Mouse (Mus musculus) left cerebral cortex, postnatal 36 days (tissue): ENCODE data around the gene Dcst2. TPM values are rescaled to one million over a fixed set of nuclear protein-coding genes. Genes with fewer than 3 reads are reported as not detected.
A peak's percentile ranks its signal among the peaks of the same experiment; 100 is the strongest.

Source experiments
- DNase-seq, 2 experiments: peaks; one replicate each; pipeline ENCODE4 v3.0.0; 2021 to 2022; ENCODE audit warnings: low spot score in 2 of 2, mixed read lengths in 1 of 2
- intact Hi-C: fragments of 180-260 bp; cut with DNase I; formaldehyde crosslinking; loops from one replicate; pipeline ENCODE4 v1.15.1; 2025
- total RNA-seq, 2 experiments: library from RNA; stranded (reverse); gene quantifications; 2 replicates each; pipeline ENCODE4 v1.2.3; 2021

Gene Dcst2
- total RNA-seq: under 1 TPM; 0.23 to 0.39 TPM

DNA sequence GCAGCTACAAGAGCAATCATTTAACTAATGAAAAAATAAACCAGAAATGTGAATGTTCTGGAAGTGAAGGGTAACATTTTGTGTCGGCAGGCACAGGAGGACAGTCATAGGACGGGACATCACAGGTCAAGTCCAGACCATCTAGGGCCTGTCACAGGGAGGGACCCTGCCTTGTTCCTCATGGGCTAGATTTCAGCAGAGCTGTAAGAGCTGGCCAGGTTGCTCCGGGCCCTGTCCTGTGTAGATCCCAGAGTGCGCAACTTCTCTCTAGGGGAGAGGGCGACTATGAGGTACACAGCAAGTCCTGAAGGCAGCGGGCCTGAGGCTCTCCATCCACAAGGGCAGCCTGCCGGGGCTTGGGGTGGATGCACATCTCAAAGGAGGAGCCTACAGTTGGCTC, at the start of gene Dcst2:
Gene Dcst2 (plus strand): TSS at position 301 of the 400 bp plus-strand sequence.
- DNase-seq: no peak
- intact Hi-C loops: no loop called here

DNA sequence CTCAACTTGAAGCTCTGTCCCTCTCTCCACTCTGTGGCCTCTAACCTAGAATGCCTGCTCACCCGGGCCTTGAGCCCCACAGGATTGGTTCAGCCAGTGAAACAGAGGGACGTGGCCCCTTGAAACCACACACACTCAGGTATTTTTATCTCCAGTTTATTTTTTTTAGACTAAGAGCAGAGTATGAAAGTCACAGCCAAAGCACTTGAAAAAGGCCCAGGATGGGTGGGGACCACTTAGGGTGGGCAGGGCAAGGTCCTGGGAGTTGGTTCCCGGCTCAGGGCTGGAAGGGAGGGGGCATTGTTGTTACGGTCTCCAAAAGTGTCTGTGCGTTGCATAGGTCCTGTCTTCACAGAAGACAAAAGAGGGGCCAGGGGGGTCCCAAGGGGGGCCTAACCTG, 47.4 kb upstream of the Dcst2 start:
- intact Hi-C loops: loop anchor here (10.0 kb wide), 2 partner anchors 170 to 460 kb away; partner anchors contain the start of gene Ube2q1

GRCm38 (mm10) chr3:89314791-89315190, 47.0 kb upstream of the Dcst2 start:
- intact Hi-C loops: loop anchor here (5.0 to 10.0 kb wide), 4 partner anchors 38 to 543 kb away; partner anchors contain the start of gene Ube2q1
- DNase-seq: no peak

More for the DNA sequence above, 47.4 kb upstream of the Dcst2 start:
- DNase-seq: no peak

- DNase-seq: peak; percentile 76 to 77
- intact Hi-C loops: loop anchor here (5.0 to 10.0 kb wide), 4 partner anchors 37 to 542 kb away; partner anchors contain the start of gene Ube2q1
Observed at GRCm38 (mm10) chr3:89315195-89315929, 46.4 kb upstream of the Dcst2 start.

GRCm38 (mm10) chr3:89315930-89316831, 45.6 kb upstream of the Dcst2 start:
- DNase-seq: no peak
- intact Hi-C loops: loop anchor here (5.0 to 10.0 kb wide), 4 partner anchors 36 to 541 kb away; partner anchors contain the start of gene Ube2q1

DNA sequence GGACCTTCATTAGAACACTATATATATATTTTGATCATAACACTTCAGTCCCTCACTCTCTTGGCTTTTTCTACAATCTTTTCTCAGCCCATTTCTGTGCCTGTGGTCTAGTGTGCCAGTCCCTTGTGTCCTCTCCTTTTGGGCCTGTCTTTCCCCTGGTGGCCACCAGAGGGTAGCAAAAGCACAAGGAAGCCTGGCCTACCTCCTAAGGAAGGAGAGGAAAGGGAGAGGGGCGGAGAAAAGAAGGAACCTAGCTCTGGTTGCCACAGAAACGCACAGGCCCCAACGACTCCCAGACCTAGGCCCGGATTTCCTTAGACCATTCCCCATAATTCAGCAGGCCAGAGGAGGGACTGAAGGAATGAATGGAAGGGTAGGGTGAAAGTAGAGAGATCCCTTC, 44.9 kb upstream of the Dcst2 start:
- intact Hi-C loops: loop anchor here (5.0 to 10.0 kb wide), 4 partner anchors 35 to 540 kb away; partner anchors contain the start of gene Ube2q1

GRCm38 (mm10) chr3:89317246-89317645, 44.5 kb upstream of the Dcst2 start:
- no peak for DNase-seq
- intact Hi-C loops: loop anchor here (5.0 to 10.0 kb wide), 4 partner anchors 35 to 540 kb away; partner anchors contain the start of gene Ube2q1

More for the DNA sequence above, 44.9 kb upstream of the Dcst2 start:
- peak; percentile 88 to 89 for DNase-seq

DNA sequence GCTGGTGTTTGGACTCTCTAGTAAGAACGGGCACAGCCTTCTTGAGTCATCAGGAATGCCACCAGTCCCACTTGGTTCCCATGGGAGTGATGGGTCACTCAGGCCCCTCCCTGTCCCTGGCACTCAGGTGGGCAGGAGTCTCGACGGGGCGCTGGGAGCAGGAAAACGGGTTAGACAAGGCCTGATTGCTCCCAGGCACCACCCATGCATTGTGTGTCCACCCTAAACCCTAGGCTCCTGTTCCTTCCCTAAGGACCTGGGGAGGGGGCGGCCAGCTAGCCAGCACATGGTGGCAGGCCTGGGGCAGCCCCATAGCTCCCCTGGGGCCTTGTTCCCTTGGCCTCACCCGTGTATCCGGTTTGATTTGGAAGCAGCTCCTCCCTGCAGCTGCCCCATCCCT, 43.5 kb upstream of the Dcst2 start:
- no peak for DNase-seq
- intact Hi-C loops: loop anchor here (5.0 to 10.0 kb wide), 4 partner anchors 34 to 539 kb away; partner anchors contain the start of gene Ube2q1

- intact Hi-C loops: loop anchor here (5.0 to 10.0 kb wide), 4 partner anchors 33 to 538 kb away; partner anchors contain the start of gene Ube2q1
- no peak for DNase-seq
Observed at GRCm38 (mm10) chr3:89318971-89319590, 42.7 kb upstream of the Dcst2 start.

DNA sequence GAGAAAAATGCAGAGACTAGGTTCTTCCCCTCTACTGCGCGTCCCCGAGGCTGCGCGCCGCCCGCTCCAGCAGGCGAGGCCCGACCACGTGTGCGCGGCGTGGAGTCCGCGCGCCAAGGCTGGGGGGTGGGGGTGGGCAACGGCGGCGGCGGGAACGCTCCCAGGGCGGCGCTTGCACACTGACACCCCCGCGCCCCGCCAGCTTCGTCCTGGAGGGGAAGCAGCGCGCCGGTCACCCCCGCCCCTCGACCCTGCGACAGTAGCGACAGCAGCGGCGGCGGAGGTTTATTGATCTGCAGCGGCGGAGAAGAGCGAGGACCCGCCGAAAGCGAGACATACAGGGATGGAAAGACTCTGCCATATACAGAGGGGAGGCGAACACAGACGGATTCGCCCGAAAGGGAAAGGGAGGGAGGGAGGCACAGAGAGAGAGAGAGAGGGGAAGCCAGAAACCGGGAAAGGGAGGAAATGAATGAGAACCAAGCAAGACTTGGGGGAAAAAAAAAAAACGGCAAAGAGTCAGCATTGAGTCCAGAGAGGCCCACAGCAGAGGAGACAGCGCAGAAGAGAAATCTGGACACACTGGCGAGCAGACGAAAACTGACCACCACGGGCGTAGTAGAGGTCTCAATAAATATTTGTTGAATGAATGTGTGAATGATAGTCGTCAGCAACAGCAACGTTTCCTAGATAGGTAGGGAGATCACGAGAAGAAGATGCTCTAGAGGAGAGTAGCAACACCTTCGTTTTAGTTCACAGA, 42.0 kb upstream of the Dcst2 start:
- intact Hi-C loops: loop anchor here (2.0 to 10.0 kb wide), 5 partner anchors 19 to 538 kb away; partner anchors contain the start of genes Efna4 and Ube2q1
- DNase-seq: peak; percentile 66 to 79

- intact Hi-C loops: loop anchor here (2.0 kb wide), 1 partner anchor 18 kb away; the partner anchor contains the start of gene Efna4
- peak; percentile 60 to 69 for DNase-seq
Observed at GRCm38 (mm10) chr3:89320581-89321182, 41.1 kb upstream of the Dcst2 start.

GRCm38 (mm10) chr3:89321183-89322130, 40.3 kb upstream of the Dcst2 start:
- DNase-seq: peak; percentile 48 to 54
- intact Hi-C loops: loop anchor here (2.0 kb wide), 1 partner anchor 17 kb away; the partner anchor contains the start of gene Efna4

- DNase-seq: peak in 1 of 2 experiments; percentile 49
- intact Hi-C loops: no loop called here
Observed at GRCm38 (mm10) chr3:89322131-89322500, 39.7 kb upstream of the Dcst2 start.

DNA sequence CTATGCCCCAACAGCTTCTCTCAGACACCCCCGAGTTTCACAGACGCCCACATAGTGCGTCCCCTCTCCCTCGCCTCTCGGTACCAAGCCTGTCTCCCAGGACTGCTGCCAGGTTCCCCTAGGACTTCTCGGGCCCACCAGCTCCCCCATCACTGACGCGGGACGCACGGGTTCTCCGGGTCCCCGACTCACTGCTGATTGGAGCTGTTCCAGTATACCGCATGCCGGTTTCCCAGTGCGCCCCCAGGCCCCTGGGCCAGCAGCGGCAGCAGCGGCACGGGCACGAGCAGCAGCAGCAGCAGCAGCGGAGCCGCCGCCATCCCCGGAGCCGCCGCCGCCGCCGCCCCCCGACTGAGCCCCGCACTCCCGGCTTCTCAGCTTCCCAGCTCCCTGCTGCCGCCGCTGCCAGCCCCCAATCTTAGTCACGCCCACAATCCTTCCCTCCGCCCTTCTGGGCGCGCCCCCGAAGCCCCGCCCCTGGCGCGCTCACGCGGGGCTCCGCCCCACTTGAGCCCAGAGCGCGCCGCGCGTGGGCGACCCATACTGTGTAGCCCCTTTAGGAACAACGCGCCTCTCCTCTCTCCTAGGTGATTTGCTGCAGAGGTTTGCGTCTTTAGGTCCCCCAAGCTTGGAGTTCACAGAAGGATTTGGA, 39.1 kb upstream of the Dcst2 start, which contains the start of gene Efna3:
Gene Efna3 (minus strand): TSS at position 452 of the 652 bp plus-strand sequence.
- intact Hi-C loops: no loop called here
- peak; percentile 88 to 91 for DNase-seq

DNA sequence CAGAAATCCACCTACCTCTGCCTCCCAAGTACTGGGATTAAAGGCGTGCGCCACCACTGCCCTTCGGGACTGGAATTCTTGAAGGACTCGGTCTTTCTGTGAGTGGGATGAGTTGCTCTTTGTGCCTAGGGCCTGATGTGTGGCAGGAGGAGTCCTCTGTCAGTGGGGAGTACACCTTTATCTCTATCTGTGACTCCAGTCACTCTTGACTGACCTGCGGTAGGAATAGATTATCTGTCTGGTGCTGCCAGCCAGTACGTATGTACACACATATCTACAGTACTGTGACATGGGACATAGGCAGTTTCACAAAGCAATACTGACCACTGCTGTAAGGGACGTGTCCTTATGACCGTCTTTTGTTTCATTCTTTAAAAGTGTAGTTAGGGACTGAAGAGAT, 35.9 kb upstream of the Dcst2 start:
- intact Hi-C loops: no loop called here
- DNase-seq: no peak

- no peak for DNase-seq
- intact Hi-C loops: no loop called here
Observed at GRCm38 (mm10) chr3:89327371-89327870, 34.4 kb upstream of the Dcst2 start.
